Mouse (Mus musculus) ES-E14 (cell line): Measurements from ENCODE around the gene Trio.

Experiments used
- HCFC1 ChIP-seq: IDR thresholded peaks from 2 replicates; pipeline ENCODE4 v1.6.1; 2012; ENCODE audit warnings: low read length, inconsistent platforms, borderline replicate concordance; ENCODE audit not compliant: insufficient read depth
- ZNF384 ChIP-seq: IDR thresholded peaks from 2 replicates; pipeline ENCODE4 v1.6.1; 2012; ENCODE audit warnings: low read depth, low read length, inconsistent platforms

DNA sequence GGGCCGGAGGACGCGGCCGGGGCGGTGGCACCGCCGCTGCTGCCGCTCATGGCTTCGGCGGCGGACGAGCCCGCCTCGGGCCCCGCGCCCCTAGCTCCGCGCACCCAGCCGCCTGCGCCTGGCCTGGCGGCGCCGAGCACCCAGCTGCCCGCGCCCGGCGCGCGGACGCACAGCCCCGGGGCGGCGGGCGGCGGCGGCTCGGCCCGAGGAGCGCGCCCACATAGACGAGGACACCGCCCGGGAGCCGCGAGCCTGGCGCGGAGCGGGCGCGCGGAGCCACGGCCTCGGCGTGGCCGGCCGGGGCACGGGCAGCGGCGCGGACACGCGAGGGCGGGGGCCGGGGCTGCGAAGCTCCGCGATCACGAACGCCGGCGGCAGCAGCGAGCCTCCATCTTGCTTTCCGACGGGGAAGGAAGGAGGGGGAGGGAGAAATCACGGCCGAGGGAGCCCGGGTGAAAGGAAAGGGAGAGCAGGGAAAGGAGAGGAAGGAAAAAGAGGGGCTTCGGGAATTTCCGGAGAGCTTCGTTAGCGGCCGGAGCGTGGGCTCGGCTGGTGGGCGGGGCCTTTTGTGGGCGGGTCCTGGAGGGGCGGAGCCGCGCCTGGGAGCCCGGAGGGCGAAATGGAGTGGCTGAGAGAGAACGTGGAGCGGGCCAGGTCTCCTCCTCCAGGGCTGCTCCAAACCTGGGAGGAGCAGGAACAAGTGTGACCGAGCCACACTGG, at the start of gene Trio:
- no peak for TF ChIP-seq ZNF384
- TF ChIP-seq HCFC1: no peak
